Mouse (Mus musculus): ENCODE data around the gene Ankrd26.

DNA sequence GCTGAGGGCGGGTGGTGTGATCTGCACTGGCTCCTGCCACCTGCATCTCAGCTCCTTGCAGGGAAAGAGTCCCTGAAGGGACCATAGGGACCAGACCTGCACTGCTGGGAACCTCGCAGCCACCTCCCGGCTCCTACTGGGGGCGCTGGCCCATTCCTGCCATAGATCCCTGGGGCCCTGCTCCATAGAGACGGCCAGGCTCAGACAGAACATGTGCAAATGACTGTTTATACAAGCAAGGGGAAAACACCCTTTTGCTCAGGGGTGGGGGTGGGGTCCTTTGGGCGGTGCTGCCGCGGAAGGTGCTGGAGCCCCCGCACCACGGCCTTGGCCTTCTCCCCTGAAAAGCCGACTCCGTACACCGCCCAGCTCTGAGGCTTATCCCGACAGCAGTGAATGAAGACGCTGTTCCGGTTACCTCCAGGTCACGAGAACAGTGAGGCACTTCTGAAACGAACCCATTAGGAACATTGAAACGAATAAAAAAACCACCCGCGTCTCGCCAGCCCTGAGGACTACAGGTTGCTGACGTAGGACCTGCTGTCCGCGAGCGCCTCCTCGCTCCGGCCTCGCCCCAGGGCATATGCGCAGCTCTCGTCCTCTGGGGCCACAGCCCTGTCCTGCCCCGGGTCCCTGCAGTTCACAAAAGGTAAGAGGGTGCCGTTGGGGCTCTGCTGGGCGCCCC, 31.5 kb upstream of the Ankrd26 start:
- TF ChIP-seq EP300 (IDR thresholded peaks at IDR 0.05; ENCODE audit: low read depth) (no peak), CTCF (IDR thresholded peaks at IDR 0.05; ENCODE audit: low read depth) (peak; percentile 42; the same call in 1 of the 2 replicates)

Measured in liver, embryonic 14.5 days (tissue).